Comparison of ENCODE assay signal across 11 mouse cellular contexts in genomic region chr15:36875980-36876778, GRCm38 (mm10).
DNase-seq lines count a peak whose midpoint lies in the region; ATAC-seq and TF ChIP-seq lines count a peak whose summit lies in the region.
"Had no signal": no experiment of that assay in that cellular context is flagged by ENCODE, and none has a peak within 500 bp of the region (broad histone marks: within the 10 kb centered on the region; RNA-seq: fewer than 3 reads in every experiment).

No protein-coding gene starts in this region.

- TF ChIP-seq CTCF in small intestine, adult 2 months (IDR thresholded peaks at IDR 0.05; ENCODE audit: extremely low read depth, insufficient read length, insufficient replicate concordance, low read depth, low read length) = no peak

- H3K36me3 ChIP-seq in kidney, embryonic 15.5 days = no peaks in the 10 kb centered on the region
- H3K36me3 ChIP-seq in liver, embryonic 13.5 days = no peaks in the 10 kb centered on the region
- no peaks in the 10 kb centered on the region for H3K36me3 ChIP-seq in small intestine, adult 2 months (ENCODE audit: control insufficient read depth, insufficient read depth, low read length)
- no peaks in the 10 kb centered on the region for H3K36me3 ChIP-seq in kidney, embryonic 14.5 days (ENCODE audit: control insufficient read depth, insufficient read depth, low read length)

- ATAC-seq in kidney, embryonic 15.5 days (replicated peaks; ENCODE audit: low FRiP score) = no peak
- peak; percentile 76 for ATAC-seq in liver, embryonic 13.5 days (ENCODE audit: low read depth)
- ATAC-seq in kidney, embryonic 14.5 days (ENCODE audit: low FRiP score, low TSS enrichment) = no peak
- ATAC-seq: forebrain, embryonic 14.5 days had no signal

- no peak overlapping the region for H3K4me2 ChIP-seq in kidney, embryonic 15.5 days
- no peak overlapping the region for H3K4me2 ChIP-seq in liver, embryonic 13.5 days
- H3K4me2 ChIP-seq in kidney, embryonic 14.5 days (replicated peaks; ENCODE audit: low read depth, low read length) = no peak overlapping the region

- no peaks in the 10 kb centered on the region for H3K9me3 ChIP-seq in kidney, embryonic 15.5 days (replicated peaks)
- no peaks in the 10 kb centered on the region for H3K9me3 ChIP-seq in liver, embryonic 13.5 days (replicated peaks)
- H3K9me3 ChIP-seq in kidney, embryonic 14.5 days (ENCODE audit: control insufficient read depth, low read length) = no peaks in the 10 kb centered on the region

- H3K27me3 ChIP-seq in kidney, embryonic 15.5 days = no peaks in the 10 kb centered on the region
- H3K27me3 ChIP-seq in liver, embryonic 13.5 days = no peaks in the 10 kb centered on the region
- no peaks in the 10 kb centered on the region for H3K27me3 ChIP-seq in small intestine, adult 2 months (ENCODE audit: control insufficient read depth, insufficient read depth, low read length)
- H3K27me3 ChIP-seq in kidney, embryonic 14.5 days (ENCODE audit: control insufficient read depth, insufficient read depth, low read length) = no peaks in the 10 kb centered on the region

- peaks cover 53% of the 10 kb centered on the region for H3K4me1 ChIP-seq in kidney, embryonic 15.5 days
- peaks cover 41% of the 10 kb centered on the region for H3K4me1 ChIP-seq in liver, embryonic 13.5 days (replicated peaks)
- H3K4me1 ChIP-seq in small intestine, adult 2 months (ENCODE audit: control insufficient read depth, insufficient read depth, insufficient read length, low read length) = peaks cover 37% of the 10 kb centered on the region
- H3K4me1 ChIP-seq in kidney, embryonic 14.5 days (ENCODE audit: control insufficient read depth, insufficient read depth, low read length) = peaks cover 31% of the 10 kb centered on the region

- H3K27ac ChIP-seq in kidney, embryonic 15.5 days = peak overlapping the region; percentile 1; the same call in 1 of the 2 replicates
- peak overlapping the region; percentile 26 for H3K27ac ChIP-seq in liver, embryonic 13.5 days
- H3K27ac ChIP-seq in small intestine, adult 2 months (ENCODE audit: insufficient read depth, low read depth, low read length) = peak overlapping the region; percentile 93
- no peak overlapping the region for H3K27ac ChIP-seq in kidney, embryonic 14.5 days (ENCODE audit: low read depth, low read length)
- H3K27ac ChIP-seq: macrophage had no signal

- no peak for DNase-seq in kidney, postnatal 14 days
- peak; percentile 20 for DNase-seq in c-Kit-positive CD71-positive TER-119-negative erythroid progenitor cells, embryonic 14.5 days (ENCODE audit: low read depth)
- peak; percentile 37 for DNase-seq in liver, embryonic 13.5 days
- DNase-seq in frontal cortex, postnatal 25 days (ENCODE audit: low spot score in 2 of 2) = no peak
- DNase-seq in layer of hippocampus, adult 9-11 months = no peak
- DNase-seq: kidney, adult 9 months had no signal

- no peak overlapping the region for H3K4me3 ChIP-seq in kidney, embryonic 15.5 days (replicated peaks)
- H3K4me3 ChIP-seq in liver, embryonic 13.5 days (replicated peaks) = no peak overlapping the region
- H3K4me3 ChIP-seq in small intestine, adult 2 months (ENCODE audit: low read depth, low read length) = no peak overlapping the region
- H3K4me3 ChIP-seq in kidney, embryonic 14.5 days (ENCODE audit: low read length) = no peak overlapping the region

- TF ChIP-seq POLR2A in small intestine, adult 2 months (IDR thresholded peaks at IDR 0.05; ENCODE audit: low read depth, low read length) = no peak

- no peak overlapping the region for H3K9ac ChIP-seq in kidney, embryonic 15.5 days
- H3K9ac ChIP-seq in liver, embryonic 13.5 days = no peak overlapping the region
- no peak overlapping the region for H3K9ac ChIP-seq in kidney, embryonic 14.5 days (ENCODE audit: low read depth, low read length)

- 72% methylated on average over 10 of the region's 10 CpGs for WGBS in kidney, embryonic 15.5 days
- 22% methylated on average over 10 of the region's 10 CpGs for WGBS in liver, embryonic 13.5 days (ENCODE audit: insufficient replicate concordance)
- WGBS in small intestine, adult 2 months = 36% methylated on average over 10 of the region's 10 CpGs
- WGBS in kidney, embryonic 14.5 days = 74% methylated on average over 10 of the region's 10 CpGs

Comparison
In these comparisons a context has a peak if more than half of its experiments do, and no peak if none do; other contexts are left out.
1. DNase-seq: peak in c-Kit-positive CD71-positive TER-119-negative erythroid progenitor cells, embryonic 14.5 days (single experiment) and liver, embryonic 13.5 days (single experiment); none in kidney, postnatal 14 days (single experiment), frontal cortex, postnatal 25 days (0 of 2) and layer of hippocampus, adult 9-11 months (single experiment).